Mouse (Mus musculus): ENCODE results near the gene Nrp1.

GRCm38 (mm10) chr8:128534442-128534871 is 176.1 kb downstream of the Nrp1 start:
- no peak for TF ChIP-seq GATA1 (IDR thresholded peaks at IDR 0.05; ENCODE audit: borderline replicate concordance, low read length)
- TF ChIP-seq FLI1 (IDR thresholded peaks at IDR 0.05; ENCODE audit: low read length): no peak

Data from megakaryocyte, embryonic 14.5 days (primary cell).